Mouse (Mus musculus): Measurements from ENCODE around the gene Srgap2.

The Srgap2 gene

DNA sequence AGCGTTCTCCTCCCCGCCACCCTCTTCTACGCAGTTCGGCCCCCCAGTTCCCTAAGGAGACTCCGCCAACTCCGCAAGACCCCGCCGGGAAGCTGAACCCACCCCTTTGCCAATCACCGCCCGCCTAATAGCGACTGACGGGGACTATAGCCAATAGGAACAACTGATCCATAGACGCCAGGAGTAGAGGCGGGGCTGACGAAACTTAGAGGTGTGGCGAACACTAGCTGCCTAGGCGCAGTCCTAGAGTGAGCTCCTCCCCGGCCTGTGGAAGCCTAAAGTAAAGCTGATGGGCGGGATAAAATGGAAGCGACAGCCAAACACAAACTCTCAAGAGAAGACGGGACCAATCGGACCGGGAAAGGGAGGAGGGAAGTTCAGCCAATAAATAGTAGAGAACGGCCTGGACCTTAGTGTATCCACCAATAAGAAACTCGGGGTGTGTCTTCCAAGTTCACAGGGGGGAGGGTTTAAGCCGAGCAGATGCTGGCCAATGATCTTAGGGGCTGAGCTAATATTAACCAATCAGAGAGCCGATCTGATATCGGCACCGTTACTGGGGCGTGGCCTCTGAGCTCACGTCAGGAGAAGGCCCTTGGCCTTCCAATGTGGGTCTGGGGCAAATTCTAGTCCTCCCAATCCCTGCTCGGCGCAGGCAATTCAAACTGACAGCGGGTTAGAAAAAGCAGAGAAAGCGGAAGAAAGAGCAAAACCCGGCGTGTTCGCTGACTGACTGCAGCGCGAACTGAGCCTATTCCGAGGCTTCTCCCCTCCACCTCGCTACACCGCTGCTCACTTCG is at the start of gene Srgap2, which contains the start of gene Fam72a:
Srgap2 (minus strand) TSS at position 72 of the 800 bp plus-strand sequence.
Fam72a (plus strand) TSS at position 623 of the 800 bp plus-strand sequence.
- peak; percentile 93 to 97 for DNase-seq (ENCODE audit: low spot score in 2 of 2)

DNA sequence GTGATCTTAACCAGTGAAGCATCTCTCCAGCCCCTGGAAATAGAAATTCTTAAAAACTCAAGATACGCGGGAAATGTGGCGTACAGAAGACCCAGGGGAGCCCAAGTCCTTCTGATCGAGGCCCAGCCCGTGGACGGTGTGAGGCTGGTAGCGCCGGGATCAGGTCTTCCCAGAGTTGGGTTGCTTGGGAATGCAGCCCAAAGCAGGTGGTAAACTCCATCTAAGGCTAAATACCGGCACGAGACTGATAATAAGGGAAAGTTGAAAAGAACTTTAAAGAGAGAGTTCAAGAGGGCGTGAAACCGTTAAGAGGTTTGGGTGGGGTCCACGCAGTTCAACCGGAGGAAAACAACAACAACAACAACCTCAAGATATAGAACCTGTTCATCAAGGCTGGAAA is 46.6 kb upstream of the Srgap2 start:
- DNase-seq (ENCODE audit: low spot score in 2 of 2) = peak; percentile 11 to 32

DNA sequence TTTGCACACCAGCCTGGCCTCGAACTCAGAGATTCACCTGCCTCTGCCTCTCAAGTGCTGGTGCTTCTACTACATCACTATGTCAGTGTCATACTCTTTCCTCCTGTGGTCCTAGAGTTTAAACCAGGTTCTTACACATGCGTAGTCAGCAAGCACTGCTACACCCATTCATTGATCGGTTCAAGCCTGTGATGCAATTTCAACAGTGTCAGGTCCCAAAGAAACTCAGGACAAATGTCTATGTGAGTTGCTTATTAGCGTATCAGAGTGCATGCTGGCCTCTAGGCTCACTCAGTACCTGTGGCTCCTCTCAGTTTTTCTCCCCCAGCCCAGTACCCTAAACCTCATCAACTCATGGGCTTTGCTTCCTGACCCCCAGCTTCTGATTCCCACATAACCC is 43.2 kb upstream of the Srgap2 start:
- no peak for DNase-seq (ENCODE audit: low spot score in 2 of 2)

DNA sequence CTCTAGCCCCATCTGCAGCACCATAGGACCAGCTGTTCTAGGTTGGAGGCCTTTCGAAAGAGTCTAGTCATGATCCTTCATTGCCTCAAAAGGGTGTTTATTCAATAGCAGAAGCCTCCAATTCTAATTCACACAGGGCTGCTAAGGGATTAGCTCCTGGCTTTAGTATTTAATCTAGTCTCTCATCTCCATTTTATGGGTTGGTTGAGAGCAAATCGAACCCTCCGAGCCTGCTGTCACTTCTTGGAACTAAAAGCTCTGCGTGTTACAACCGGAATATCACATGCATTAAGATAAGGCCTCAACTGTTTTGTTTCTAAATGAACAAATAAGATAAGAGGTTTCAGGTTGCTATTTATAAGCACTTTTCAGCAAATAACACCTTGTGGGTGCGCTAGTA is 42.6 kb upstream of the Srgap2 start:
- DNase-seq (ENCODE audit: low spot score in 2 of 2) = no peak

DNA sequence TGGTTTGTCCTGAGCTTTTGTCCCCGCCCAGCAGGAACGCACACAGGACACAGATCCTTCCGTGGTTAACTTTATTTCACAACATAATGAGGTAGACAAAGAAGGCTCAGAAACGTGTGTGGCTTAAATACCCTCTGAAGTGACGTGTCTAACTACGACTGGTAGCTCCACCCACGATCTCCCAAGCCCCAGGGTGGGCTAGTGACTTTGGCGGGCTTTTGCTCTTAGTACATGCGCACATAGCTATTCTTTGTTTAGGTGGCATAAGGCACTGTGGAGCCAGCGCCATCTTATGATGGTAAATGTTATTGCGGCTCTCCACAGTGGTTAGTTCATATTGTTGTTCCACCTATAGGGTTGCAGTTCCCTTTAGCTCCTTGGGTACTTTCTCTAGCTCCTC is 38.9 kb upstream of the Srgap2 start:
- DNase-seq (ENCODE audit: low spot score in 2 of 2) = peak; percentile 60 to 63

DNA sequence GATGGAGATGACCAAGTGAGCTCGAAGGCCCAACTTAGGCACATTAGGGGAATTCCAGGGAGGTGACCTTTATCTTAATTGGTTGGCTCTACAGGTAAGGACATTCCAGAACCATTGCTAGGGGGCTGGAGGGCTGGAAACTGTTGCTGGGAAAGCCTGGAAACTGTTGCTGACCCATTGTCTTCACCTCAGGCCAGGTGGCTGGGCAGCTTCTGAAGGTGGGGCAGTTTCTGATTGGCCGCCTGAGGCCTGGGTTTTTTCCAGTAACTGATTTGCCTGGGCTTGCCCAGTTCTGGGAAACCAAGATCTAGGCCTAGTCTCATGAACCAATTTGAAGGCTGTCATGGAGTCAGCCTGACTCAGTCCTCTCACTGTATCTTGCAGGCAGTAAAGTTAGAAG is 34.9 kb upstream of the Srgap2 start:
- DNase-seq (ENCODE audit: low spot score in 2 of 2) = no peak

DNA sequence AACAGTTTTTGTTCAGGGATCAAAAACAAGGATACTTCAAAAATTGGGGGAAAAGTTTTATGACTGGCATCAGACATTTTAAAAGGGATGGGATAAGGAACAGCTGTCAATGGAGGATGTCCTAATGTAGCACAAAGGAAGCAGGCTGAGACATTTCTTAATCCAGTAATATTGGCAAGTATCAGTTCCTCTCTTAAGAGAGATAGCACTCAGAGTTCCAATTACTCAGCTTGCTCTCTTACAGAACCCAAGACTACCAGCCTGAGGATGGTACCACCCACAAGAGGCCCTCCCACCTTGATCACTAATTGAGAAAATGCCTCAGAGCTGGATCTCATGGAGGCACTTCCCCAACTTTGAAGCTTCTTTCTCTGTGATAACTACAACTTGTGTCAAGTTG is 33.3 kb upstream of the Srgap2 start:
- no peak for DNase-seq (ENCODE audit: low spot score in 2 of 2)

DNA sequence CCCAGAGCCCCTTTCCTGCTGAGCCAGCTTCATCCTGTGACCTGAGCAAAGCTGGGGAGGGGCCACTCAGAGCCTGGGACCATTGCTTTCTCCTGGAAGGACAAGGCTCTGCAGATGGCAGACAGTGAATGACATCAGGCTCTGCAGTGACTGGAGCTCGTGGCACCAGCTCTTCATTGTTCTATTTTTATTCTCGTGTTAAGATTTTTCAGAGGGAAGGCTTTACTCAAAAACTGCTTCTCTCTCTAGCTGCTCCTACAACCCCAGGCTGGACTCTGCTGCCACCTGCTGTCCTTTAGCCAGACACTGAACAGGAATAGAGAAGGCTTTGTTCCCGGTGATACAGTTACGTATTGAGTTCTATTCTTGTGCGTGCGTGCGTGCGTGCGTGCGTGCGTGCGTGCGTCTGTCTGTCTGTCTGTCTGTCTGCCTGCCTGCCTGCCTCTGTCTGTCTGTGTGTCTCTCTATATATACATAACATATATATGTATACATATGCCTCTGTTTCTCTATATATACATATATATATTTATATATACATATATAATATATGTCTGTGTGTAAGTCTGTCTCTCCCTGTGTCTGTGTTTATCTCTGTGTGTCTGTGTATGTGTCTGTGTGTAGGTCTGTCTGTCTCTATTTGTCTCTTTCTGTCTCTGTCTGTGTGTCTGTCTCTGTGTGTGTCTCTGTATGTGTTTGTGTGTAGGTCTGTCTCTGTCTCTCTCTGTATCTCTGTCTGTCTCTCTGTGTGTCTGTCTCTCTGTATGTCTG is 28.1 kb upstream of the Srgap2 start:
- DNase-seq (ENCODE audit: low spot score in 2 of 2) = peak; percentile 59 to 83

DNA sequence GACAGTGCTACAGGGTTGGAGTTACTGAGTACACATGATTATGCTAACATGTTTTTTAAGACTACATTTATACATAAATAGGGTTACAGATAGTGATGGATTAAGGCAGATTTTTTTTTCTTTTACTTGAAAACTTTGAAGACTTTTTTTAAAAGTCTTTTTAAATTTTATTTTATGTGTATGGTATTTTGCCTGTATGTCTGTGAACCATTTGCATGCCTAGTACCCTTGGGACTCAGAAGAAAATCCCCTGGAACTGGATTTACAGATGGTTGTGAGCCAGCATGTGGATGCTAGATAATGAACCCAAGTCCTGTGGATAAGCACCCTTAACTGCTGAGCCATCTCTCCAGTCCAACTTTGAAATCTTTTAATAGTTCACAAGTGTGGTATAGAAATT is 26.3 kb upstream of the Srgap2 start:
- no peak for DNase-seq (ENCODE audit: low spot score in 2 of 2)

DNA sequence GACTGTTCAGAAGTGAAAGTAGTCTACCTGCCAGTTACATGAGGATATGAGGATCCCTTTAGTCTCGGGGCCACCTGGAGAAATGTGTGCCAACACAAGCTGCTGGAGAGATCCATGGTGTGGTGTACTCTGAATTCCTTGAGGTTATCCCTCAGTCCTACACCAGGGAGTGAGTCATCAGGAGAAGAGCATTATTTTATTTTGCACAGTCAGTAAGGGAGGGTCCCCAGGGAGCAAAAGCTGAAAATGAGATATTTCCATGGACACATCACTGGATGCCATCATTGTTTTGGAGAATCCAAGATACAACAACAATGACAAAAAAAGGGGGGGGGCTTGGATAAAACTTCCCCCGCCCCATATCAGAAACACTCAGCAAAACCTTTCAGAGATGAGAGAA is 24.8 kb upstream of the Srgap2 start:
- DNase-seq (ENCODE audit: low spot score in 2 of 2) = no peak

DNA sequence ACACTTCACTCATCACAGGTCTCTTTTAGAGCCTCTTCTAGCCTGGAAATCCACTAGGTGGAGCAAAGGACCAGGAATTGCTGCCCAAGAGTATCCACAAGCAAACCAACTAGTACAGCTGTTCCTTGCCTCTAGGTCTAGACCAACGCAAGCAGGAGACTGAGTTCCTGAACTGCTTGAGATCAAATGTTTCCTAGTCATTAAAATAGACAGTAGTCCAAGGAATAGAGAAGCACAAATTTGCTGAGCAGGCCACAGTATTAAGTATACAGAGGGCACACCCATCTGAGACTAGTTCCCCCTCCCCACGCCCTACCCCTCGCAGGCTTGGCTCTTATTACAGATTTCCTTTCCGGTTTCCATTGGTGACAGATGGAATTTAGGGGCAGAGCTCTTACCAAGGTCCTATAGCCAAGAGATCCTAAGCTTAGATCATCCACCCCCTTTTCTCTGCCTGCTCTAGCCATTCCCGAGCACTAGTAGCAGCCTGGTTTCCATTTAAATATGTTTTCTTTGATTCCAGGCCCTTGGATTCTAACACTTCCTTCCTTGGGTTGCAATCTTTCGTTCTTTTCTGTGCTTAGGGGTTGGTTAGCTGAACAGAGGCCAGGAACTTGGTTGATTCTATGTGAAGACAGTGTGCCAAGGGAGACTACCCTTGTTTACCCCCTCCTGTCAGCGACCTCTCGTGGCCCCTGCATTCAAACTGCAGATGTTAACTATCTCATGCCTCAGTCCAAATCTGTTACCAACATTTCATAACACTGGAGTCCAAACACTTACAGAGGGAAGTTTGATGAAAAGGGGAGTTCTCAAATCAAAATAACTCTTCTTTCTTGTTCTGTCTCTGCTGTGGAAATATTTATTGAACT is 21.6 kb upstream of the Srgap2 start:
- DNase-seq (ENCODE audit: low spot score in 2 of 2) = no peak

DNA sequence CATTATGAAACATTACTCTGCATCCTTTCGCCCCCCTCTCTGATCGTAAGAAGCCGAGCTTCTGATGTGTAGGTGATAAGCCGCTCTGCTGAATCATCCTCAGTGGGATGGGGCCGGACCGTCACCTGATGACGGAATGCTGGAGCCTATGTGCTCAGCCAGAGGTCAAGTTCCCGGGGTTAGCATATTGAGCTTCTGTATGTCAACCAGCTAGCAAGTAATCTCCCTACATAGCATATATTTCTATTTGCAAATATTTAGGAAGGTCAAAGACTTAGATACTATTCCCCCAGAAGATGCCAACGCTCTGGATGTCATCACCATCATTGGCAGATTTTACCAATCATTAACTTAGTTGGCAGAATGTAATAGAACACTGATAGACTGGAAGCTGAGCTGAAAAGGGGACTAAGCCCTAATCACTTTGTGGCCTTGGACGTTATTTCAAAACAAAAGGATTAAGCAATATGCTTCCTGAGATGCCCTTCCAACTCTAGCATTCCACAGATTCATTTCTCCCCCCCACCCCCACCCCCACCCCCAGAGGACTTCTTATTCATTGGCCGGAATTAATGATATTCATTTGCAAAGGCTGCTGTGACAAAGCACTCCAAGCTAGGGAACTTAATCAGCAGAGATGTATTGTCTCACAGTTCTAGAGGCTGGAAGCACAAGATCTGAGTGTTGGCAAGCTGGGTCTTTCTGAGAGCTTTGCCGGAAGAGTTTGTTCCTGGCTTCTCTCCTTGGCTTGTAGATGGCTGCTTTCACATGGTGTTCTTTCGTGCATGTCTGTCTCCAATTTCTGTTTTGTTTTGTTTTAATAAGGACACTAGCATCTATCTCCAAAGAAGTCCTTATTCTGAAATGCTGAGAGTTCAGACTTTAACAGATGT is 19.9 kb upstream of the Srgap2 start:
- DNase-seq (ENCODE audit: low spot score in 2 of 2) = no peak

DNA sequence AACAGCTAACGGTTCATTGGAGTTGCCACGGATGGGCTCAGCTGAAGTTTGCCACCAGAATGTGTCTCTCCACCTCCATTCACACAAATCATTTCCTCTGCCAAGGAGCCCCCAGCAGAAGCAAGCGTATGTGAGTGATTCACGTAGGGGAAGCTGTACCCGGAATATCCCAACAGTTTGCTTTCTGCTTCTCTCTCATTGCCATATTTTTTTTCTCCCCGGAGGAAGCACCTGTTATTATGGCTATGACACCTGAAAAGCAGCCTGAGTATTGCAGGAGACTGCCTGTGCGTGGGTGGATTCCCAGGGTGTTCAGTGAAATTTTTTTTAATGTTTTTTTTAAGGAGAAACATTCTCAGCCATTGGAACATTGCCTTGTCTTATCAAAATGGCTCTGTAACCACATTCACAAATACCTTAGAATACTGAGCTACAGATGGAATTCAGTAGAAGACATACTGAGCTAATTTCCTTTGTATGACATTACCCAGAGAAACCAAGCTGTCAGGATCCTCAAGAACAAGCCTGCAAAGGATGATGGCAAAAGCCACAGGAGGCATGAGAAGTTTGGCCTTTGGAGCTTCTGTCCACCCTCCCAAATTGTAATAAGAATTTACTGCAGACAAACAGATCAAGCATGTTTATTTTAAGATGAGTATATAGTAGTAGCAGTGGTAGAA is 16.9 kb upstream of the Srgap2 start:
- no peak for DNase-seq (ENCODE audit: low spot score in 2 of 2)

DNA sequence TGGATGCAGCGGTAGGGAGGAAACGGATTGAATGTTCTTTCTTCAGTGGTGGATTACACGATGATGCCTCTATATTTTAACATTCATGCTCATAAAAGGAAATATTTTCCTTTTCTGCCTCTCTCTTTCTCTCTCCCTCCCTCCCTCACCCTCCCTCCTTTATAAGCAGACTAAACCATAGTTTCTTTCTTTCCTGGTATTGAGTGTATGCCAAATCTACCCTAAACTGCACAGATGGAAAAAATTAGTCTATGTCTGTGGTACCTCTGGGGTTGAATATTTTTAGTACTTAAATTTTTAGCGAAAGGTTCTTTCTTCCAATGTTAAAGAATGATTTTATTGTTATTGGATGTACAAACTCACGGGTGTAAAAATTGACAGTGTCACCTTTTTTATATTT is 14.8 kb upstream of the Srgap2 start:
- DNase-seq (ENCODE audit: low spot score in 2 of 2) = no peak

DNA sequence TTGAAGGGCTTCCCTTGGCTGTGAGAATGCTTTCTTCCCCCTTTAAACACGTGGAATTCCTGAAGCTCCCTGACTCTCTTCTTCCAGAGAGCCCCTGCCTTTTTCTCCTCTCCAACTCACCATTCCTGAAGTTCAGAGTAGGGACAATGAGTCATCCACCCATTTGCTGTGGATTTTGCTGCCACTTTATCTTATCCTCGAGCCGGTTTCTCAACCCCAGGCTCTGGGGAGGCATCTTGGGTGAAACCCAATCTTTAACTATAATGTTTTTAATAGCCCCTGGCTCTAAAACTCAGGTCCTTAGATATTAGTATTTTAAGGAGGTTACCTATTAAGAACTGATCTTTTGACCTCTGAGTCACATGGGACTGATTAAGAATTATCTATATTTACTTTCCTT is 14.3 kb upstream of the Srgap2 start:
- DNase-seq (ENCODE audit: low spot score in 2 of 2) = no peak

DNA sequence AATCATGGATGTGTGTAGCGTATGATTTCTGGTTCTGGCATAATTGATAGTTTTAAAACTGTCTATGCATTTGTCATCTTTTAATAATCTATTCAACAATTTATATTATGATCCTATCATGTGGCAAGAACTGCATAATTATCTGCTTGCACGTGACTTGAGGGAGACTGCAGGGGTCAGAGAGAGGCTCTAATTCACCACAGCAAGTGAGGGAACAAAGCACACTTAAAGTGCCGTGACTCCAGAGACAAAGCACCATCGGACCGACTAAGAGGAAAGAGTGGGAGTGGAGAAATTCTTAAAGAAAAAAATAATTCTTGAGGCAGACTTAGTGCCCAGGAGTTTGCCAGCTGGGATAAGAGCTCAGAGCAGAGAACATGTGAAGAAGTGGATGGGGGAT is 13.6 kb upstream of the Srgap2 start:
- DNase-seq (ENCODE audit: low spot score in 2 of 2) = no peak

DNA sequence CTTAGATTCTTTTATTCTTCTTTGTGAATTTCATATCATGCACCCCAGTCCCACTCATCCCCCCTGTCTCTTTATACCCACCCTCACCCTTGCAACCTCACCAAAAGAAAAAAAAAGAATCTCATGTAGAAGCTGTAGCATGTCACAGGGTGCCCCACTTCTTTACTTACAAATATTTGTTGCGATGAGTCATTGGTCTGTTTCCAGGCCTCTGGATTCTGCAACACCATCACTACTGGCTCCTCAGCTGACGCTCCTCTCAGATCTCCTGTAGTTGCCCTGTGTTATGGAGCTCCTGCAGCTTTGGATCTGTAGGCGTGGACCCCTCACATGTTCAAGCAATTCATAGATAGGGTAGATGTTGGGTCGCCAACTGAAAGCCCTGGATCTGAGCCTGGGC is 12.6 kb upstream of the Srgap2 start:
- DNase-seq (ENCODE audit: low spot score in 2 of 2) = no peak

DNA sequence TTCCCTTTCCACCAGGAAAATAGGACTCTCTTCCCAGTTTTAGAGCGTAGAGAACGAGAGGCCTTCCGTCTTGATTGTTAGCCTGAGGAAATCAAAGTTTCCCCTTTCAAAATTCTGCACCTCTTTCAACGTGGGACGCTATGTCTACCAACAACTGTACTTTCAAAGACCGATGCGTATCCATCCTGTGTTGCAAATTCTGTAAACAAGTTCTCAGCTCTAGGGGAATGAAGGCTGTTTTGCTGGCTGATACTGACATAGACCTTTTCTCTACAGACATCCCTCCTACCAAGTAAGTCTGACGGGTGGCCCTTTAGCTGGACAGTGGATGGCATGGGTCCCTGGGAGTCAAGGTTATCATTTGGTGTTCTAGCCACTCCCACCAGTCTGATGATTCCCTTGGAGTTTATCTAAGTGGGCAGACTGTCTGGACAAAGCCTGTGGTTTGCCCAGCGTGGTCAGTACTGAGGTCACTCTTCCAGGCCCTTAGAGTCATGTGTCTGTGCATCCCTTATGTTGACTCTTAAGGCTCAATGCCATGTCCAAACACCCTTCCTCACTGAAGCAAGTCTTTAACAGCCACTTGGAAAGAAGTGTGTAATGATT is 1.5 kb upstream of the Srgap2 start:
- DNase-seq (ENCODE audit: low spot score in 2 of 2) = no peak

DNA sequence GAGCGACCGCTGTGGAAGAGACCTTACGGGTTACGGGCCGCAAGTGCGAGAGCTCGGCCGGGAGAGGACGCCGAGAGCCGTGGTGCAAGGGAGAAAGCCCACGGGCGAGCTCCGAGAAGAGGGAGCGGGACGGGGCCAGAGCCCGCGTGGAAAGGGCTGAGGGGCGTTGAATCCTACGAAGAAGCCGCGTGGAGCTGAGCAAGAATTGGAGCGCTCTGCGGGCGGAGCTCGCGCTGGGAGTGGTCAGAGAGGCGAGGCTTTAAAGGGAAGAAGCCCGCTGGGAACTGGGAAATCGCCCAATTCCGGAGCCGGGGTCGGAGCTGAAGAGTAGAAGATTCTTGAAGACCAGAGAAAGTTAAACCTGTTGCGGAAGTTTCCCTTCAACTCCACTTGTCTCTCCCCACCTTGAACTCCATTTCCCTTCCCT is 942 bp upstream of the Srgap2 start:
- no peak for DNase-seq (ENCODE audit: low spot score in 2 of 2)
